Mouse (Mus musculus): ENCODE data around the gene Patl2. TPM values are rescaled to one million over a fixed set of nuclear protein-coding genes. Genes with fewer than 3 reads are reported as not detected.

The Patl2 gene
- polyA plus RNA-seq, 1 experiment = 0.23 TPM

GRCm38 (mm10) chr2:122147508-122148241 lies 38.3 kb downstream of the Patl2 start, which contains the start of gene B2m:
B2m (plus strand) TSS chr2:122147686.
- TF ChIP-seq CTCF (IDR thresholded peaks at IDR 0.05; ENCODE audit: low read depth, low read length) = no peak
- peak; percentile 97; the same call in 1 of the 2 replicates for TF ChIP-seq POLR2A (IDR thresholded peaks at IDR 0.05; ENCODE audit: borderline replicate concordance, low read depth, low read length)
- Histone ChIP-seq H3K27ac (ENCODE audit: insufficient read depth, low read depth, low read length) (peak within 1 kb of the TSS; percentile 88), H3K4me1 (ENCODE audit: control insufficient read depth, insufficient read depth, low read length) (peaks cover 33% of the 10 kb centered on the region), H3K4me3 (ENCODE audit: insufficient read depth, low read length) (peak within 1 kb of the TSS; percentile 84)

DNA sequence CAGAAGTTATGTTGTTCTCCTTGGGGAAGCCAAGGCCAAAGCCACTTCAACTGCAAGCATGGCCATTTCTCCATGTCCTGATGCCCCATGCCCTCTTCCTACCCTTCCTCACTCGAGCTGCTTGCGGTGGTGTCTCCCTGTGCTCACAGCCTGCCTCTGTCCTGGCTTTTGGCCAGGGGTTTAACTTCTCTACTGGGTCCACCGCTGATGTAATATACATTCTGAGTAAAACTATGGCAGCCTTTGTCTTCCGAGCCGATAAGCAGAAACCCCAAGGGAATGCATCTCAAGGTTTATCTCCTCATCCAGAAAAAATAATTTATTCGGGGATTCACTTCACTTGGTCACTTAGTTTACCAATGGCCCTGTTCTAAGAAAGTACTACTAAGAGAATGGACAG lies 39.3 kb downstream of the Patl2 start:
- H3K4me3 ChIP-seq (ENCODE audit: insufficient read depth, low read length) = peak overlapping the region; percentile 32; the same call in 1 of the 2 replicates
- TF ChIP-seq POLR2A (IDR thresholded peaks at IDR 0.05; ENCODE audit: borderline replicate concordance, low read depth, low read length) = no peak
- no peak for TF ChIP-seq CTCF (IDR thresholded peaks at IDR 0.05; ENCODE audit: low read depth, low read length)
- peak overlapping the region; percentile 88 for H3K27ac ChIP-seq (ENCODE audit: insufficient read depth, low read depth, low read length)
- H3K4me1 ChIP-seq (ENCODE audit: control insufficient read depth, insufficient read depth, low read length) = peaks cover 25% of the 10 kb centered on the region

DNA sequence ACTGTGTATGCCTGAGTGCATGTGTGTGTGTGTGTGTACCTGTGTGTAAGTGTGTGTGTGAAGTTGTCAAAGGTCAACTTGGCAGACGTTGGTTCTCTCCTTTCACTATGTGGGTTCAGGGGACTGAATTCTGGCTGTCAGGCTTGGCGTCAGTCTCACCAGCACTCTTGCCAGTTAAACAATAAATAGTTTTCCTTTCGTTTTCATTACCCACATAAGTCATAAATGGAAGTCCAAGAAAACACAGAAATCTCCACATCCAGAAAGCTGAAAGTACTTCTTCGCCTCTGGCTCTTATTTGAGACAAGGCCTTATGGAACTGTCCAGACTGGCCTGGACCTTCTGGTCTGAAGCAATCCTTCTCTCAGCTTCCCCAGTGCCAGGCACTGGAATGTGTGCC lies 40.2 kb downstream of the Patl2 start:
- Histone ChIP-seq H3K4me1 (ENCODE audit: control insufficient read depth, insufficient read depth, low read length) (peaks cover 16% of the 10 kb centered on the region), H3K4me3 (ENCODE audit: insufficient read depth, low read length) (no peak overlapping the region), H3K27ac (ENCODE audit: insufficient read depth, low read depth, low read length) (no peak overlapping the region)
- no peak for TF ChIP-seq POLR2A (IDR thresholded peaks at IDR 0.05; ENCODE audit: borderline replicate concordance, low read depth, low read length)
- TF ChIP-seq CTCF (IDR thresholded peaks at IDR 0.05; ENCODE audit: low read depth, low read length) = no peak

DNA sequence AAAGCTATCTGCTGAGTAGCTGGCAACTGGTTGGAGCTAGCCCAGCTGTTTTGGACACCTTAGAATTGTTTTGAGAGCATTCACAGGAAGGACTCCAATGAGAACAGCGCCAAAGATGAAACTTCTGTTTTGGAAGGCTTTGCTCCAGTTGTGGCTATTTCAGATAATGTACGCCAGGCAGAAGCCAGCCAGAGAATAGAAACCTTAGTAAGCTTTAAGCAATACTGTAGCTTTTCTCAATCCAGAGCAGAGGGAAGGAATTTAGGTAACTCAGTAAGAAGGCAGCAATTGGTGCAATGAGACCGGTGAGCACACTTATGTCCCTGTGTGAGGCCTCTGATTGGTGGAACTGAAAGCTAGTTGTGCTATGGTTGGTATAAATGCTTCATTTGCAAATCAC lies 42.9 kb downstream of the Patl2 start:
- H3K27ac ChIP-seq (ENCODE audit: insufficient read depth, low read depth, low read length) = no peak overlapping the region
- no peak overlapping the region for H3K4me3 ChIP-seq (ENCODE audit: insufficient read depth, low read length)
- H3K4me1 ChIP-seq (ENCODE audit: control insufficient read depth, insufficient read depth, low read length) = peaks cover 5% of the 10 kb centered on the region
- TF ChIP-seq POLR2A (IDR thresholded peaks at IDR 0.05; ENCODE audit: borderline replicate concordance, low read depth, low read length) = no peak
- no peak for TF ChIP-seq CTCF (IDR thresholded peaks at IDR 0.05; ENCODE audit: low read depth, low read length)

GRCm38 (mm10) chr2:122141332-122141967 lies 44.5 kb downstream of the Patl2 start:
- no peak overlapping the region for H3K27ac ChIP-seq (ENCODE audit: insufficient read depth, low read depth, low read length)
- TF ChIP-seq CTCF (IDR thresholded peaks at IDR 0.05; ENCODE audit: low read depth, low read length) (no peak), POLR2A (IDR thresholded peaks at IDR 0.05; ENCODE audit: borderline replicate concordance, low read depth, low read length) (no peak)
- no peak overlapping the region for H3K4me3 ChIP-seq (ENCODE audit: insufficient read depth, low read length)
- peaks cover 5% of the 10 kb centered on the region for H3K4me1 ChIP-seq (ENCODE audit: control insufficient read depth, insufficient read depth, low read length)

DNA sequence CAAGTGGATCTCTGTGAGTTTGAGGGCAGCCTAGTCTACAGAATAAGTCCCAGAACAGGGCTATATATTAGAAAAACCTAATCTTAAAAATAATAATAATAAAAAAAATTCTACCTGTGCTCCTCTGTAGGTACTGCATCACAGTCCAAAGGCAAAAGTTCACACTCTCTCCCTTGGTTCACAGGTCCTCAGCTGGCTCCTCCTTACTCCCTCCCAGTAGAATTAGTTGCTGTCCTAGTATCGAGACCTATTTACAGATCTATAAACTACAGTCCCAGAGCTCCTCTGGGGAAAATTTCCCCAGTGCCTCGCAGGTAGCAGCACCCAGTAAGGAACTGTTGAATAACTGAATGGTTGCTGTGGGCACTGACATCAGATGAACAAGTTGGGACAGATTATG lies 45.2 kb downstream of the Patl2 start:
- H3K27ac ChIP-seq (ENCODE audit: insufficient read depth, low read depth, low read length) = no peak overlapping the region
- peaks cover 3% of the 10 kb centered on the region for H3K4me1 ChIP-seq (ENCODE audit: control insufficient read depth, insufficient read depth, low read length)
- TF ChIP-seq CTCF (IDR thresholded peaks at IDR 0.05; ENCODE audit: low read depth, low read length) = no peak
- no peak for TF ChIP-seq POLR2A (IDR thresholded peaks at IDR 0.05; ENCODE audit: borderline replicate concordance, low read depth, low read length)
- H3K4me3 ChIP-seq (ENCODE audit: insufficient read depth, low read length) = no peak overlapping the region

DNA sequence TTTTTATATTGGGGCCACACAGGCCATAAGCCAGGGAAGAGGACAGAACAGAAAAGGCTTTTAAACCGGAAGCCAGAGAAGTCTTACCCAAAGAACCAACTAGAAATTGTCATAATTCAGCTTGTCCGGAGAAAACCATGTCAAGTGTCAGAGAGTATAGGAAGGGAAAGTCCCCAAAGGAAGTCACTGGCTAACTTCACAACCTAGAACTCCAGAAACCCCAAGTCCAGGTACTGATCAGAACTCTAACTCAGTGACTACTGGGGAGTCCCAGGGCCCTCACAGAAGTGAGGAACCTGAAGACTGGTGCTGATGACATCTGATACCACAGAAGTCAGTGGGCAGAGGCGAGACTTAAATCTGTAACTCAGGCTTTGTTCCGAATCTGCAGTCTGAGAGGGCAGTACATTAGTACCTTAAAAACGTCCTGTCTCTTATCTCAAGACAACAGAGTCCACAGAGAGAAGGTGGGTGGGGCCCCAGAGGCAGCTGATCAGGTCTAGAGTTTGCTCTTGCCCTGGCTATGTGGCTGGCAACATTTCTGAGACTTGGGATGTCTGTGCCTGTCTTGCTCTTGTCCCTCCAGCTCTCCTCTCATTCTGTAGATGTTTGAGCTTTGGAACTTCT lies 48.0 kb downstream of the Patl2 start:
- Histone ChIP-seq H3K4me3 (ENCODE audit: insufficient read depth, low read length) (no peak overlapping the region), H3K4me1 (ENCODE audit: control insufficient read depth, insufficient read depth, low read length) (peaks cover 4% of the 10 kb centered on the region), H3K27ac (ENCODE audit: insufficient read depth, low read depth, low read length) (no peak overlapping the region)
- TF ChIP-seq CTCF (IDR thresholded peaks at IDR 0.05; ENCODE audit: low read depth, low read length) (no peak), POLR2A (IDR thresholded peaks at IDR 0.05; ENCODE audit: borderline replicate concordance, low read depth, low read length) (no peak)

DNA sequence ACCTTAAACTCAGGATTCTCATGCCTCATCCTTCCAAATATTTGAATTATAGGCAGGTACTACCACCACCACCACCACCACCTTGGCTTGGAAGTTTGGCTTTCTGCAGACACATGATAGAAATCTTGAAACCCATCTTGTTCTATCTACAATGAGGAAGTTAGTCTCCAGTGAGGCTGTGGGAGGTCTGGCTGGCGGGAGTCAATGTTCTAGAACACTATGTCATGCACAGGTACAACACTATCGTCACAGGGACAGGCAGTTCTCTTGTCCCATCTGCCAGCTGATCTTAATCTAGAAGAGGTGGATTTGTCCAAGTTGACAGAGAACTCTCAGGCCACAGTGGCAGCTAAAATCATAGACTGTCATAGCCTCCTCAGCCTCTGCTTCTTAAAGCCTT lies 53.4 kb downstream of the Patl2 start:
- TF ChIP-seq POLR2A (IDR thresholded peaks at IDR 0.05; ENCODE audit: borderline replicate concordance, low read depth, low read length) (no peak), CTCF (IDR thresholded peaks at IDR 0.05; ENCODE audit: low read depth, low read length) (no peak)
- H3K27ac ChIP-seq (ENCODE audit: insufficient read depth, low read depth, low read length) = no peak overlapping the region

DNA sequence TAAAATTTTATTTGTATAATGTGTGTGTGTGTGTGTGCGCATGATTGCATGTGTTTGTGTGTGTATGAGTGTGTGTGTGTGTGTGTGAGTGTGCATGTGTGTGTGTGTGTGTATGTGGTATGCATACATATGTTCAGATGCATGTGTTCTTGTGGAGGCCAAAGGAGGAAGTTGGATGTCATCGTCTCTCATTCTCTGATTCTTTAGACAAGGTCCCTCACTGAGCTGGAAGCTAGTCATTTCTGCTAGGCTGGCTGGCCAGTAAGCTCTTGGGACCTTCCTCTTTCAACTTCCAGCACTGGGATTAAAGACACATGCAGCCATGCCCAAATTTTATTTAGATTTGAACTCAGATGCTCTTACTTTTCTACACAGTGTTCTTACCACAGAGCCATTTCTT lies 53.9 kb downstream of the Patl2 start:
- no peak overlapping the region for H3K4me3 ChIP-seq (ENCODE audit: insufficient read depth, low read length)
- H3K27ac ChIP-seq (ENCODE audit: insufficient read depth, low read depth, low read length) = no peak overlapping the region
- no peak for TF ChIP-seq CTCF (IDR thresholded peaks at IDR 0.05; ENCODE audit: low read depth, low read length)
- no peak for TF ChIP-seq POLR2A (IDR thresholded peaks at IDR 0.05; ENCODE audit: borderline replicate concordance, low read depth, low read length)
- H3K4me1 ChIP-seq (ENCODE audit: control insufficient read depth, insufficient read depth, low read length) = peaks cover 16% of the 10 kb centered on the region

More for the DNA sequence above, 53.4 kb downstream of the Patl2 start:
- Histone ChIP-seq H3K4me3 (ENCODE audit: insufficient read depth, low read length) (no peak overlapping the region), H3K4me1 (ENCODE audit: control insufficient read depth, insufficient read depth, low read length) (peaks cover 12% of the 10 kb centered on the region)

DNA sequence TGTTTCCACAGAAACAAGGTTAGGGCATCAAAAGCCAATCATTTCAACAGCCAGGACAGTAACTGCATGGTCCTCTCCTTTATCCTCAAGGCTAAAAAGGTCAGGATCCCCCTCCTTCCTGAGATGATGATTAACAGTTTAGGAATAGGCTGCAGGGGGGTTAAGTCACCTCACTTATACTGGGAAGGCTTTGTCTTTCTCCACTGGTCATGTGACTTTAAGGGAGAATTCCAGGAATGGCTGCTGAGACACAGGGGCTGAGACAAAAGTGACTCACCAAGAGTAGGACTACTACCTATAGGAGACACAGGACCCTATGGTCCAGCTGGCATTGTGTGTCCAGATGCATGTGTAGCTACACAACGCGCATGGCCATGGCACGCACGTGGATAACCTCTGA lies 58.4 kb downstream of the Patl2 start:
- Histone ChIP-seq H3K27ac (ENCODE audit: insufficient read depth, low read depth, low read length) (no peak overlapping the region), H3K4me1 (ENCODE audit: control insufficient read depth, insufficient read depth, low read length) (peaks cover 26% of the 10 kb centered on the region), H3K4me3 (ENCODE audit: insufficient read depth, low read length) (no peak overlapping the region)
- TF ChIP-seq POLR2A (IDR thresholded peaks at IDR 0.05; ENCODE audit: borderline replicate concordance, low read depth, low read length) (no peak), CTCF (IDR thresholded peaks at IDR 0.05; ENCODE audit: low read depth, low read length) (no peak)
